Comparison of ENCODE assay signal across 12 mouse cellular contexts in genomic region chr6:52245040-52245756, GRCm38 (mm10). TPM values are rescaled to one million over a fixed set of nuclear protein-coding genes. Genes with fewer than 3 reads are reported as not detected.
DNase-seq lines count a peak whose midpoint lies in the region; ATAC-seq and TF ChIP-seq lines count a peak whose summit lies in the region.
"Had no signal": no experiment of that assay in that cellular context is flagged by ENCODE, and none has a peak within 500 bp of the region (broad histone marks: within the 10 kb centered on the region; RNA-seq: fewer than 3 reads in every experiment).

No protein-coding gene starts in this region.

- no peak overlapping the region for H3K4me2 ChIP-seq in liver, embryonic 13.5 days
- no peak overlapping the region for H3K4me2 ChIP-seq in intestine, embryonic 16.5 days (ENCODE audit: low read depth, low read length)
- peak overlapping the region; percentile 90 for H3K4me2 ChIP-seq in myocyte (ENCODE audit: low read depth)
- H3K4me2 ChIP-seq: midbrain, embryonic 13.5 days had no signal

- peaks cover 40% of the 10 kb centered on the region for H3K79me2 ChIP-seq in myocyte (ENCODE audit: control insufficient read depth, insufficient read depth)

- ATAC-seq in CD4-positive, CD25-positive, alpha-beta regulatory T cell, adult 4 months: no peak
- ATAC-seq in liver, embryonic 13.5 days (ENCODE audit: low read depth): no peak
- ATAC-seq in intestine, embryonic 16.5 days: no peak
- ATAC-seq: midbrain, embryonic 13.5 days had no signal

- peak; percentile 43 for TF ChIP-seq POLR2A in myocyte (IDR thresholded peaks at IDR 0.05; ENCODE audit: insufficient read length, low read depth)

- no peak overlapping the region for H3K9ac ChIP-seq in liver, embryonic 13.5 days
- peak overlapping the region; percentile 45 for H3K9ac ChIP-seq in intestine, embryonic 16.5 days (ENCODE audit: low read depth, low read length)
- H3K9ac ChIP-seq: midbrain, embryonic 13.5 days had no signal

- no peaks in the 10 kb centered on the region for H3K9me3 ChIP-seq in liver, embryonic 13.5 days (replicated peaks)
- no peaks in the 10 kb centered on the region for H3K9me3 ChIP-seq in intestine, embryonic 16.5 days (ENCODE audit: control insufficient read depth, low read length)
- H3K9me3 ChIP-seq: midbrain, embryonic 13.5 days had no signal

- H3K36me3 ChIP-seq in liver, embryonic 13.5 days: no peaks in the 10 kb centered on the region
- no peaks in the 10 kb centered on the region for H3K36me3 ChIP-seq in intestine, embryonic 16.5 days (ENCODE audit: control insufficient read depth, insufficient read depth, low read length)
- no peaks in the 10 kb centered on the region for H3K36me3 ChIP-seq in myocyte (ENCODE audit: control insufficient read depth, insufficient read depth)
- H3K36me3 ChIP-seq: midbrain, embryonic 13.5 days had no signal

- 2% methylated on average over 69 of the region's 71 CpGs for WGBS in liver, embryonic 13.5 days (ENCODE audit: insufficient replicate concordance)
- under 1% methylated on average over 69 of the region's 71 CpGs for WGBS in intestine, embryonic 16.5 days

- no peak overlapping the region for H3K27ac ChIP-seq in liver, embryonic 13.5 days
- no peak overlapping the region for H3K27ac ChIP-seq in intestine, embryonic 16.5 days (ENCODE audit: low read length)
- H3K27ac ChIP-seq: midbrain, embryonic 13.5 days had no signal

- DNase-seq in CD4-positive, CD25-positive, alpha-beta regulatory T cell, adult 2 months (ENCODE audit: low read depth, low spot score): peak; percentile 41
- DNase-seq in liver, embryonic 13.5 days: no peak
- DNase-seq in liver: no peak
- no peak for DNase-seq in cerebellum, adult 8-10 months
- DNase-seq in layer of hippocampus, adult 18-20 months (ENCODE audit: low spot score in 2 of 2): no peak

- 0 out of 2 replicates have a peak, but pooled peaks cover 2% of the 10 kb centered on the region for H3K4me1 ChIP-seq in liver, embryonic 13.5 days (replicated peaks)
- H3K4me1 ChIP-seq in intestine, embryonic 16.5 days (ENCODE audit: control insufficient read depth, insufficient read depth, low read length): peaks cover 2% of the 10 kb centered on the region; the same call in 1 of the 2 replicates

- H3ac ChIP-seq in myocyte (ENCODE audit: control insufficient read depth, insufficient read length): peak overlapping the region; percentile 73

- H3K27me3 ChIP-seq in liver, embryonic 13.5 days: peaks cover 100% of the 10 kb centered on the region
- H3K27me3 ChIP-seq in intestine, embryonic 16.5 days (replicated peaks; ENCODE audit: control insufficient read depth, insufficient read depth, low read length): peaks cover 76% of the 10 kb centered on the region
- H3K27me3 ChIP-seq in myocyte (ENCODE audit: control insufficient read depth, insufficient read depth, insufficient read length): no peaks in the 10 kb centered on the region
- H3K27me3 ChIP-seq: Patski had no signal

- peak overlapping the region; percentile 18; the same call in 1 of the 2 replicates for H3K4me3 ChIP-seq in liver, embryonic 13.5 days (replicated peaks)
- peak overlapping the region; percentile 39 for H3K4me3 ChIP-seq in intestine, embryonic 16.5 days (ENCODE audit: low read length)
- peak overlapping the region; percentile 90 for H3K4me3 ChIP-seq in myocyte
- H3K4me3 ChIP-seq: midbrain, embryonic 13.5 days had no signal

TF ChIP-seq in myocyte, 11 proteins besides CTCF, POLR2A, EP300 and RAD21:
- TF ChIP-seq MYOG (IDR thresholded peaks at IDR 0.05; ENCODE audit: control insufficient read depth in 1 of 3, insufficient read depth in 1 of 3, insufficient read length in 2 of 3, low read depth in 2 of 3): peak in 2 of 3 experiments; percentile 8 to 50
- no peak for TF ChIP-seq MAX (IDR thresholded peaks at IDR 0.05; ENCODE audit: low read depth)
- no peak for TF ChIP-seq TCF12 (IDR thresholded peaks at IDR 0.05; ENCODE audit: insufficient read depth, poor library complexity, severe bottlenecking)

RNA-seq across cellular contexts. Expression of gene Hoxa11, which starts 0.4 kb away (rescaled TPM):
- not detected for polyA plus RNA-seq in CD4-positive, CD25-positive, alpha-beta regulatory T cell, adult 4 months (2017; shearing (Covaris generic))
- polyA plus RNA-seq in liver, embryonic 13.5 days (2015; fragmentation: Nextera tagmentation; extraction: Ambion mirVana): not detected in 2 replicates
- 1.4 and 1.9 TPM in 2 replicates for polyA plus RNA-seq in intestine, embryonic 16.5 days (2015; fragmentation: Nextera tagmentation; extraction: Ambion mirVana)
- 10.9 TPM for polyA plus RNA-seq in myocyte (2012; fragmentation: generic; extraction: Trizol)
- total RNA-seq in layer of hippocampus, adult 18-20 months (2021): not detected
- total RNA-seq: left cerebral cortex, postnatal 10 days had no signal
- polyA plus RNA-seq: midbrain, embryonic 13.5 days; small intestine, adult 2 months had no signal

RNA-seq across cellular contexts. Expression of gene Hoxa10, which starts 4.5 kb away (rescaled TPM):
- polyA plus RNA-seq in CD4-positive, CD25-positive, alpha-beta regulatory T cell, adult 4 months (2017; shearing (Covaris generic)): not detected
- 0.14 and 0.15 TPM in 2 replicates for polyA plus RNA-seq in liver, embryonic 13.5 days (2015; fragmentation: Nextera tagmentation; extraction: Ambion mirVana)
- 8.6 and 10.0 TPM in 2 replicates for polyA plus RNA-seq in intestine, embryonic 16.5 days (2015; fragmentation: Nextera tagmentation; extraction: Ambion mirVana)
- 15.8 TPM for polyA plus RNA-seq in myocyte (2012; fragmentation: generic; extraction: Trizol)
- not detected for total RNA-seq in layer of hippocampus, adult 18-20 months (2021)
- total RNA-seq: left cerebral cortex, postnatal 10 days had no signal
- polyA plus RNA-seq: midbrain, embryonic 13.5 days; small intestine, adult 2 months had no signal

RNA-seq across cellular contexts. Expression of gene Hoxa9, which starts 14.3 kb away (rescaled TPM):
- under 1 TPM in 1 of 2 experiments, not detected in 1; 0.17 TPM for polyA plus RNA-seq in CD4-positive, CD25-positive, alpha-beta regulatory T cell, adult 4 months (2017; shearing (Covaris generic))
- 0.44 and 0.89 TPM in 2 replicates for polyA plus RNA-seq in liver, embryonic 13.5 days (2015; fragmentation: Nextera tagmentation; extraction: Ambion mirVana)
- 3.0 and 3.2 TPM in 2 replicates for polyA plus RNA-seq in intestine, embryonic 16.5 days (2015; fragmentation: Nextera tagmentation; extraction: Ambion mirVana)
- polyA plus RNA-seq in myocyte (2012; fragmentation: generic; extraction: Trizol): 17.7 TPM
- not detected for total RNA-seq in layer of hippocampus, adult 18-20 months (2021)
- total RNA-seq: left cerebral cortex, postnatal 10 days had no signal
- polyA plus RNA-seq: midbrain, embryonic 13.5 days; small intestine, adult 2 months had no signal

RNA-seq across cellular contexts. Expression of gene Hoxa13, which starts 15.5 kb away (rescaled TPM):
- not detected for polyA plus RNA-seq in CD4-positive, CD25-positive, alpha-beta regulatory T cell, adult 4 months (2017; shearing (Covaris generic))
- polyA plus RNA-seq in liver, embryonic 13.5 days (2015; fragmentation: Nextera tagmentation; extraction: Ambion mirVana): not detected in 2 replicates
- 0.24 and 0.45 TPM in 2 replicates for polyA plus RNA-seq in intestine, embryonic 16.5 days (2015; fragmentation: Nextera tagmentation; extraction: Ambion mirVana)
- polyA plus RNA-seq in myocyte (2012; fragmentation: generic; extraction: Trizol): 0.72 TPM
- not detected for total RNA-seq in layer of hippocampus, adult 18-20 months (2021)
- total RNA-seq: left cerebral cortex, postnatal 10 days had no signal
- polyA plus RNA-seq: midbrain, embryonic 13.5 days; small intestine, adult 2 months had no signal

RNA-seq across cellular contexts. Expression of gene Hoxa7, which starts 23.5 kb away (rescaled TPM):
- polyA plus RNA-seq in CD4-positive, CD25-positive, alpha-beta regulatory T cell, adult 4 months (2017; shearing (Covaris generic)): not detected
- 0.52 and 0.59 TPM in 2 replicates for polyA plus RNA-seq in liver, embryonic 13.5 days (2015; fragmentation: Nextera tagmentation; extraction: Ambion mirVana)
- 6.0 and 8.2 TPM in 2 replicates for polyA plus RNA-seq in intestine, embryonic 16.5 days (2015; fragmentation: Nextera tagmentation; extraction: Ambion mirVana)
- 11.9 TPM for polyA plus RNA-seq in myocyte (2012; fragmentation: generic; extraction: Trizol)
- under 1 TPM in 1 of 2 experiments, not detected in 1; 0.36 TPM for total RNA-seq in layer of hippocampus, adult 18-20 months (2021)
- total RNA-seq: left cerebral cortex, postnatal 10 days had no signal
- polyA plus RNA-seq: midbrain, embryonic 13.5 days had no signal

Comparison
In these comparisons a context has a peak if more than half of its experiments do, and no peak if none do; other contexts are left out.
1. H3K4me3 ChIP-seq: peak in every context shown above with its lines; median percentile 90 in myocyte; 39 in intestine, embryonic 16.5 days; 18 in liver, embryonic 13.5 days.